Mouse (Mus musculus): ENCODE measurements around the gene Gpat3. TPM values are rescaled to one million over a fixed set of nuclear protein-coding genes. Genes with fewer than 3 reads are reported as not detected.
A peak's percentile ranks its signal among the peaks of the same experiment; 100 is the strongest.

Gene Gpat3
- polyA plus RNA-seq (2014; fragmentation: Nextera tagmentation; extraction: Ambion mirVana), result 0.33 and 0.69 TPM in 2 replicates

DNA sequence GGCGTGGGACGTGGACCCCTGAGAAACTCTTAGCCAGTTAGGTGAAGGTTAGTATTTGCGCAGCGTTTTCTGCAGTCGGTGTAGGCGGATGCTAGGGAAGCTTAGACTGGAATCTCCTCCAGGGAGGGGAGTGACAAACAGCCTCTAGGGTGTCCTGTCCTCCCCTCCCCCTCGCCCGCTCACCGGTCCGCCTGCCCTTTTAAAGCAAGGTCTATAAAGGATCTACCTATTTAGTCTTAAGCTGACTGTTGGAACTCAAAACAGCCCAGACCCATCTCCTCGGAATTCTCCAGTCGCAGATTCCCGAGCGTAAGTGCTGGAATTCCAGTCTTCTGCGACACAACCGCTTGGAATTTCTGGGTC, at the start of gene Gpat3:
Gene Gpat3 (plus strand): TSS at position 229 of the 363 bp plus-strand sequence.
- H3K4me1 ChIP-seq (ENCODE audit: control insufficient read depth, insufficient read depth, low read length), result 0 out of 2 replicates have a peak, but pooled peaks cover 6% of the 10 kb centered on the region
- peaks cover 4% of the 10 kb centered on the region; the same call in 1 of the 2 replicates for H3K9me3 ChIP-seq (replicated peaks; ENCODE audit: control insufficient read depth, low read length)
- H3K27me3 ChIP-seq (replicated peaks; ENCODE audit: control insufficient read depth, insufficient read depth, low read length), result peaks cover 22% of the 10 kb centered on the region; the same call in 1 of the 2 replicates
- under 1% methylated on average over 16 of the region's 16 CpGs for WGBS
- DNase-seq (ENCODE audit: low spot score), result peak; percentile 36
- no peaks in the 10 kb centered on the region for H3K36me3 ChIP-seq (ENCODE audit: control insufficient read depth, insufficient read depth, low read length)
- H3K4me2 ChIP-seq (ENCODE audit: low read length), result peak within 1 kb of the TSS; percentile 99
- H3K27ac ChIP-seq (ENCODE audit: low read depth, low read length), result no peak within 1 kb of the TSS
- peak; percentile 10; the same call in 1 of the 2 replicates for ATAC-seq
- peak within 1 kb of the TSS; percentile 53 for H3K4me3 ChIP-seq (ENCODE audit: low read depth, low read length)
- H3K9ac ChIP-seq (ENCODE audit: low read length), result peak within 1 kb of the TSS; percentile 59

GRCm38 (mm10) chr5:100798165-100798860, 47.2 kb upstream of the Gpat3 start, which contains the start of the genes Helq and Mrps18c:
Gene Helq (minus strand): TSS chr5:100798598.
Gene Mrps18c (plus strand): TSS chr5:100798627.
- no peaks in the 10 kb centered on the region for H3K27me3 ChIP-seq (replicated peaks; ENCODE audit: control insufficient read depth, insufficient read depth, low read length)
- peak within 1 kb of the TSS; percentile 87 for H3K9ac ChIP-seq (ENCODE audit: low read length)
- H3K4me2 ChIP-seq (ENCODE audit: low read length), result peak within 1 kb of the TSS; percentile 89
- WGBS, result under 1% methylated on average over 64 of the region's 67 CpGs
- peak; percentile 96 for DNase-seq (ENCODE audit: low spot score)
- no peaks in the 10 kb centered on the region for H3K9me3 ChIP-seq (replicated peaks; ENCODE audit: control insufficient read depth, low read length)
- peak within 1 kb of the TSS; percentile 86 for H3K4me3 ChIP-seq (ENCODE audit: low read depth, low read length)
- H3K4me1 ChIP-seq (ENCODE audit: control insufficient read depth, insufficient read depth, low read length), result peaks cover 9% of the 10 kb centered on the region; the same call in 1 of the 2 replicates
- peak within 1 kb of the TSS; percentile 62 for H3K27ac ChIP-seq (ENCODE audit: low read depth, low read length)
- peak; percentile 97 for ATAC-seq
- H3K36me3 ChIP-seq (ENCODE audit: control insufficient read depth, insufficient read depth, low read length), result peaks cover 30% of the 10 kb centered on the region

GRCm38 (mm10) chr5:100818341-100818740, 27.2 kb upstream of the Gpat3 start:
- Histone ChIP-seq H3K36me3 (ENCODE audit: control insufficient read depth, insufficient read depth, low read length) (peaks cover 8% of the 10 kb centered on the region; the same call in 1 of the 2 replicates), H3K9ac (ENCODE audit: low read length) (no peak overlapping the region), H3K4me3 (ENCODE audit: low read depth, low read length) (no peak overlapping the region), H3K9me3 (replicated peaks; ENCODE audit: control insufficient read depth, low read length) (no peaks in the 10 kb centered on the region), H3K4me2 (ENCODE audit: low read length) (no peak overlapping the region), H3K27me3 (replicated peaks; ENCODE audit: control insufficient read depth, insufficient read depth, low read length) (0 out of 2 replicates have a peak, but pooled peaks cover 3% of the 10 kb centered on the region), H3K27ac (ENCODE audit: low read depth, low read length) (no peak overlapping the region), H3K4me1 (ENCODE audit: control insufficient read depth, insufficient read depth, low read length) (no peaks in the 10 kb centered on the region)
- no peak for ATAC-seq
- DNase-seq (ENCODE audit: low spot score), result no peak
- 90% methylated on average over 4 of the region's 4 CpGs for WGBS

DNA sequence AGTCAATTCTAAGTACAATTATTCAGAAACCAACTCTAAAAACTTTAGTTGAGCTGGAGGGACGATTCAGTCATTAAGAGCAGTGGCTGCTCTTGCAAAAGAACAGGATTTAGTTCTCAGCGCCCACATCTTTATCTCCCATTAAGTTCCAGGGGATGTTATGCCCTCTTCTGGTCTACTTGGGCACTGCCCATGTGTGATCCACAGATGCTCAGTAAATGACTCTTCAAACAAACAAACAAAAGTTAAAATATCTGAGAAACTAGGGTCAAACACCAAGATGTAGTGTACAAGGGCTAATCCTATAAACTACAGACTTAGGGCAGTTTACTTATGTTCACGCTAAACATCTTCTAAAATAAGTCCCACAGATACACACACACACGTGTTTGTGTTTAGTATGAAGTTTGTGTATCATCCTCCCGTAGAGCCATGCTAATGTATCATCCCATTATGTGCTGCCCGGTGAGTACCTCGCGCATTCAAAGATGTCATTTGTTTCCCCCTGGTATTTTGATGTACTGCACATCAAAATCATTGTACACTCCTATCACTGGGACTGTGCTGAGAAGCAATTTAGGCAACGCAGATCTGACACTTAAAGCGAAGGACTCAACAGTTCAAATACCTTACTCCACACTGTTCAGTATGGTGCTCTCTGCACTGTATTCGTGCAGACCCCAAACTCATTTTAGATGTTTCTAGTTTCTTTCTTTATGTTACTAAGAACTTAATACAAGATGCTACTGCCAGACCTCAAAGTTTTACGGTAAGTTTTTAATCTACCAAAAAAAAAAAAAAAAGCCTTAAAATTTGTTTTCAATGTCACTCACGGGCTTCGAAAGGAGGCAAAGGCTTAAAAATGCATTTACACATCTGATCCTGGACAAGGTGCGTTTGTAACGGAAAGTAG, 25.7 kb upstream of the Gpat3 start:
- Histone ChIP-seq H3K9me3 (replicated peaks; ENCODE audit: control insufficient read depth, low read length) (no peaks in the 10 kb centered on the region), H3K4me1 (ENCODE audit: control insufficient read depth, insufficient read depth, low read length) (no peaks in the 10 kb centered on the region), H3K4me3 (ENCODE audit: low read depth, low read length) (peak overlapping the region; percentile 80), H3K4me2 (ENCODE audit: low read length) (peak overlapping the region; percentile 86), H3K27me3 (replicated peaks; ENCODE audit: control insufficient read depth, insufficient read depth, low read length) (0 out of 2 replicates have a peak, but pooled peaks cover 3% of the 10 kb centered on the region), H3K27ac (ENCODE audit: low read depth, low read length) (no peak overlapping the region), H3K9ac (ENCODE audit: low read length) (peak overlapping the region; percentile 95), H3K36me3 (ENCODE audit: control insufficient read depth, insufficient read depth, low read length) (peaks cover 3% of the 10 kb centered on the region; the same call in 1 of the 2 replicates)
- WGBS, result 27% methylated on average over 16 of the region's 16 CpGs
- no peak for ATAC-seq
- no peak for DNase-seq (ENCODE audit: low spot score)

- DNase-seq (ENCODE audit: low spot score) (peak; percentile 91), ATAC-seq (peak; percentile 98)
- Histone ChIP-seq H3K9me3 (replicated peaks; ENCODE audit: control insufficient read depth, low read length) (no peaks in the 10 kb centered on the region), H3K4me2 (ENCODE audit: low read length) (peak within 1 kb of the TSS; percentile 86), H3K4me1 (ENCODE audit: control insufficient read depth, insufficient read depth, low read length) (no peaks in the 10 kb centered on the region), H3K27me3 (replicated peaks; ENCODE audit: control insufficient read depth, insufficient read depth, low read length) (0 out of 2 replicates have a peak, but pooled peaks cover 3% of the 10 kb centered on the region), H3K27ac (ENCODE audit: low read depth, low read length) (peak within 1 kb of the TSS; percentile 82), H3K9ac (ENCODE audit: low read length) (peak within 1 kb of the TSS; percentile 95), H3K36me3 (ENCODE audit: control insufficient read depth, insufficient read depth, low read length) (peaks cover 2% of the 10 kb centered on the region; the same call in 1 of the 2 replicates), H3K4me3 (ENCODE audit: low read depth, low read length) (peak within 1 kb of the TSS; percentile 80)
- under 1% methylated on average over 63 of the region's 63 CpGs for WGBS
These were observed 24.9 kb upstream of the Gpat3 start, which contains the start of gene Abraxas1 for GRCm38 (mm10) chr5:100820483-100821184. Gene Abraxas1 (minus strand): TSS chr5:100820965.

DNA sequence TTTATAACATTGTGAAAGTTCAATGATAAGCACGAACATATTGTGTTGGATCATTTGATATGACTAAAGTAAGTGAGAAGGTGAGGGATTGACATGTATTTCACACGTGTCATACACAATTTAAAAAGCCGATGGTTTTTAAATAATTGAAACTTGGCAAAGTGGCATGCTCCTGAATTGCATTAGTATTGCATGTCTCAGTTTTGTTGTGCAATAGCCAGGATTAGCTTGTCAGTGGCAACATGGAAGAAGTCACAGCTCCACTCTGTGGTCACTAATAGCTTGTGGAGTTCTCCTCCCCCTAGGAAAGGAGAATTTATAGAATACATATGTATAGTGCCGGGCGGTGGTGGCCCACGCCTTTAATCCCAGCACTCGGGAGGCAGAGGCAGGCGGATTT, 24.1 kb upstream of the Gpat3 start:
- no peak for ATAC-seq
- no peak for DNase-seq (ENCODE audit: low spot score)
- WGBS, result 83% methylated on average over 8 of the region's 8 CpGs
- H3K9me3 ChIP-seq (replicated peaks; ENCODE audit: control insufficient read depth, low read length), result no peaks in the 10 kb centered on the region
- H3K27ac ChIP-seq (ENCODE audit: low read depth, low read length), result no peak overlapping the region
- no peak overlapping the region for H3K9ac ChIP-seq (ENCODE audit: low read length)
- peak overlapping the region; percentile 80 for H3K4me3 ChIP-seq (ENCODE audit: low read depth, low read length)
- H3K4me1 ChIP-seq (ENCODE audit: control insufficient read depth, insufficient read depth, low read length), result no peaks in the 10 kb centered on the region
- H3K27me3 ChIP-seq (replicated peaks; ENCODE audit: control insufficient read depth, insufficient read depth, low read length), result 0 out of 2 replicates have a peak, but pooled peaks cover 3% of the 10 kb centered on the region
- H3K36me3 ChIP-seq (ENCODE audit: control insufficient read depth, insufficient read depth, low read length), result no peaks in the 10 kb centered on the region; the same call in 1 of the 2 replicates
- peak overlapping the region; percentile 86 for H3K4me2 ChIP-seq (ENCODE audit: low read length)

DNA sequence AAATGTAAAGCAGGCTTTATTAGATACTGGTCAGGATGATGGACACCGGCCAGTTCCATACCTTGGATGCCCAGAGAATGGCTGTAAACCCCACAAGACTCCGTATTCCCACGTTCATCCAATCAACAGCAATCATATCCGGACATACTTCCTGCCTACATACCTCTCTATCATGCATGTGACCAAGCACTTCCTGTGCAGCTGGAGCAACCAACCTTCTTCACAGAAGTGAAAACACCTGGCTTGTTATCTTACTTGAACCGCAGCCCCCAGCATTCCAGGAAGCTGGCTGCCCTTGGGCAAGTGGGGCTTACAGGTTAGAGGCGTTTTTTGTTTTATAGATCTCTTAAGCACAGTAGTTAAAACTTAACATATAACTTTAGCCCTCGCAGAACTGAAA, 22.7 kb upstream of the Gpat3 start:
- Histone ChIP-seq H3K27ac (ENCODE audit: low read depth, low read length) (no peak overlapping the region), H3K4me3 (ENCODE audit: low read depth, low read length) (no peak overlapping the region), H3K27me3 (replicated peaks; ENCODE audit: control insufficient read depth, insufficient read depth, low read length) (0 out of 2 replicates have a peak, but pooled peaks cover 3% of the 10 kb centered on the region), H3K4me1 (ENCODE audit: control insufficient read depth, insufficient read depth, low read length) (no peaks in the 10 kb centered on the region), H3K36me3 (ENCODE audit: control insufficient read depth, insufficient read depth, low read length) (no peaks in the 10 kb centered on the region), H3K9me3 (replicated peaks; ENCODE audit: control insufficient read depth, low read length) (no peaks in the 10 kb centered on the region), H3K9ac (ENCODE audit: low read length) (no peak overlapping the region), H3K4me2 (ENCODE audit: low read length) (no peak overlapping the region)
- 89% methylated on average over 7 of the region's 7 CpGs for WGBS
- DNase-seq (ENCODE audit: low spot score) (no peak), ATAC-seq (no peak)

- Histone ChIP-seq H3K4me3 (ENCODE audit: low read depth, low read length) (no peak overlapping the region), H3K4me1 (ENCODE audit: control insufficient read depth, insufficient read depth, low read length) (no peaks in the 10 kb centered on the region), H3K4me2 (ENCODE audit: low read length) (no peak overlapping the region), H3K9ac (ENCODE audit: low read length) (no peak overlapping the region), H3K27me3 (replicated peaks; ENCODE audit: control insufficient read depth, insufficient read depth, low read length) (0 out of 2 replicates have a peak, but pooled peaks cover 3% of the 10 kb centered on the region), H3K27ac (ENCODE audit: low read depth, low read length) (no peak overlapping the region), H3K36me3 (ENCODE audit: control insufficient read depth, insufficient read depth, low read length) (no peaks in the 10 kb centered on the region), H3K9me3 (replicated peaks; ENCODE audit: control insufficient read depth, low read length) (no peaks in the 10 kb centered on the region)
- DNase-seq (ENCODE audit: low spot score) (peak; percentile 38), ATAC-seq (no peak)
- 21% methylated on average over 2 of the region's 2 CpGs for WGBS
These were observed 19.5 kb upstream of the Gpat3 start for GRCm38 (mm10) chr5:100825975-100826374.
